Mouse (Mus musculus): Measurements from ENCODE around the gene Rad1.

Rad1 gene

DNA sequence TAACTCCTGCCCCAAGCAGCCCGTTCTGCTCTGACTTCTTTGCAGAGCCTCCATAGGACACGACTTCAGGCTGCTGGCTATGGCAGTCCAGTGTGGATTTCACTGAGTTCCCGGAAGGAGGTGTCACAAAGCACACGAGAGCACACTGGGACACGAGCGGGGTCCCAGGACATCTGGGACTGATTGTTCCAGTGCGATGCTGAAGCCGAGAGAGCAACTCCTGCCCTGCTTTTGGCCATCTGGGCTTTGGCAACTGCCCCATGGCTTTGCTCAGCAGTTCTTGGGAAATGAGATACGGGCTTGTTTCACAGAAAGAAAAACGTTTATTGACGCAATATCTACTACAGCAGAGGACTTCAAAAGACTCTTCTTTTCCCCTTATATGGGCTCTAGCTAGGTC is 20.3 kb downstream of the Rad1 start:
- in situ Hi-C loops (cut with MboI, MseI): no loop called here

DNA sequence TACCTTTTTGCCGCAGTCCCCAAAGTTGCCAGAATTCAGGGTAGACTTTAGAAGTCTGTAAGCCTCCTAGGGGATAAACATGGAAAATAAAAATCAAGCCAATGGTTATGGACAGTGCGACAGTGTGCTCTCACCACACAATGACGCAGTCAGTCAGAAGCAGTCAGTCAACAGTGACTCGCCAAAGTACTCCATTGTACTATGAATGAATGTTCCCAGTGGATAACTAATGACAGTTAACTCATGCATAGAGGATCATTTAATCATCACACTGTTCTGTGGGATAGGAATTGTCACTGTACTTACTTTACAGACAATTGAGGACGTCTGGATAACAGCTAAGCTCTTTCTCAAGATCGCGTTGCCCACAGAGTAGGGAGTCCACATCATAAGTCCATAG is 29.3 kb downstream of the Rad1 start:
- in situ Hi-C loops (cut with MboI, MseI): no loop called here

DNA sequence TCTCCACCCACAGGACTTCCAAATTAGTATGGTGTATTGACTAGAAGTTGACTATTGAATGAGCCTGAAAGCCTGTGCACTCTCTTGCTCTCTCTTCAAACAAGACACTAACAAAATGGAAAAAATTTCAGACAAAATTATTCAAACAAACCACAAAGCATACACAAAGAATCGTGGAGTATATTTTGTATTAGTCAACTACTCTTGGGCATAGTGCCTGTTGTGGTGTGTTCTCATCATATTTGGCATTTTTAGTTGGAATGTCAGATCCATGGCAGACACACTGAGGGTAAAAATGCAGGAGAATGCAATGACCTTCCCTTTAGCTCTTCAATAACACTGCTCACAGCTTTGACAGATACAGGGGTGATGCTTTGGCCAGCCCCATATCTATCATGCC is 40.1 kb downstream of the Rad1 start:
- in situ Hi-C loops (cut with MboI, MseI): loop anchor here (25.0 kb wide), 2 partner anchors 361 to 786 kb away; no protein-coding TSS in a partner anchor

DNA sequence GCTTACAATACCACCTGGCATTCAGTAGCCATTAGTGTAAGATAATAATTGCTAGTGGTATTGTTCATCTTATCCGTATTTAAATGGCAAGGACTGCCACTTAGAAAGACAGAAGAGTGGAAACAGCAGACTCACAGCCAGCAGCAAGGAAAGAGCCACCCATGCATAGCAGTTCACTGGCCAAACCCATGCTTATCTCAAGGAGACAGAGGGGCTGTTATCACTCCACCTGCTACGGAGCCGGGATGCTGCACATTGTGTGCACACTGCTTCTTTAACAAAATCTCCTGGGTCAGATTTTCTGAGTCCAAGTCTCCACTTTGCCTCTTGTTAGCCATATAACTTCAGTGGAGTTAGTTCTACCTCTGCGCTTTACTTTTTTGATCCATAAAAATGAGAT is 45.5 kb downstream of the Rad1 start:
- in situ Hi-C loops (cut with MboI, MseI): loop anchor here (25.0 kb wide), 2 partner anchors 356 to 781 kb away; no protein-coding TSS in a partner anchor

DNA sequence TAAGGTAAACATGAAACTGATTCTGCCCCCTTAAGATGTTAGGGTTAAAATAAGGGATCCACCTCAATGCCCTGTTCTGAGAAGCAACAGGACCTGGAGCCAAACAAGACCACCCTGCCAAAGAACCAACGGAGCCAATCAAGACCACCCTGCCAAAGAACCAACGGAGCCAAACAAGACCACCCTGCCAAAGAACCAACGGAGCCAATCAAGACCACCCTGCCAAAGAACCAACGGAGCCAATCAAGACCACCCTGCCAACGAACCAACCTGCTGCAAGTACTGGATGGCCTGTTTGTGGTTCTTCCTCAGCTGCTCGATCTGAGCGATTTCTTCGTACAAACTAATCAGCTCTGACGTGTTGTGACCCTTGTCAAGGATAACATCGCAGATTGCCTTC is 47.5 kb downstream of the Rad1 start:
- in situ Hi-C loops (cut with MboI, MseI): loop anchor here (25.0 kb wide), 2 partner anchors 354 to 779 kb away; no protein-coding TSS in a partner anchor

DNA sequence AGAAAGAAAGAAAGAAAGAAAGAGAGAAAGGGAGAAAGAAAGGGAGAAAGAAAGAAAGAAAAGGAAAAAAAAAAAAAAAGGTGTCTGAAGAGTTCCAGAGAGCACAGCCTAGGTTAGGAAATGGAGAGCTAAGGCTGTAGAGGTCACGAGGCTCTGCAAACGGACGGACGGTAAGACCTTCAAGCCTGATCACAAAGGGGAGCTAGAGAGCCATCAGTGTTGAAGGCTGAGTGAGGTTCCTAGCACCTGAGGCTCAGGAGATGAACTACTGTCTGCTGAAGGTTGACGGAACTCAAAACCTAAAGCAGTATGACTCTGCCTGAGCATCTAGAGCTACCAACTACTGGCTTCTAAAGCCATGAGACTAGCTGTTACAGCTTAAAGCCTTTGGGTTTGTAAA is 48.8 kb downstream of the Rad1 start:
- in situ Hi-C loops (cut with MboI, MseI): loop anchor here (25.0 kb wide), 2 partner anchors 353 to 778 kb away; no protein-coding TSS in a partner anchor

DNA sequence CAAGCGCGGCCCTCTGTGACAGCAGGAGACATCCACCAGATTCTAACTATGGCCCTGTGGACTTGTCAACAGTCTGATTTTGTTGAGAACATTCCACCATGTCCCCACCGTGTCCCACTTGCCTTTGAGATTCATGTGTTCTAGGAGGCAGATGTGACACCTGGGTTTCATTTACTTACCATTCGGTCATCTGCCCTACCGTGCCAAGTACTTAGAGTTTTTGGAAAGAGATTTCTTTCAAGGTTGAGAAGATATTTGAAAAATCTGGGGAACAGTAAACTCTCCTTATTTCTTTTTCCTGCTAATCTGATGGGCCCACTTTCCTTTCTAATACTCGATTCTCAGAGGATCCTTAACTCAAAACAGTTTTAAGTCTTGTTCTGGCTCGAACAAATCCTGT is 50.2 kb downstream of the Rad1 start:
- in situ Hi-C loops (cut with MboI, MseI): loop anchor here (25.0 kb wide), 2 partner anchors 351 to 776 kb away; no protein-coding TSS in a partner anchor

DNA sequence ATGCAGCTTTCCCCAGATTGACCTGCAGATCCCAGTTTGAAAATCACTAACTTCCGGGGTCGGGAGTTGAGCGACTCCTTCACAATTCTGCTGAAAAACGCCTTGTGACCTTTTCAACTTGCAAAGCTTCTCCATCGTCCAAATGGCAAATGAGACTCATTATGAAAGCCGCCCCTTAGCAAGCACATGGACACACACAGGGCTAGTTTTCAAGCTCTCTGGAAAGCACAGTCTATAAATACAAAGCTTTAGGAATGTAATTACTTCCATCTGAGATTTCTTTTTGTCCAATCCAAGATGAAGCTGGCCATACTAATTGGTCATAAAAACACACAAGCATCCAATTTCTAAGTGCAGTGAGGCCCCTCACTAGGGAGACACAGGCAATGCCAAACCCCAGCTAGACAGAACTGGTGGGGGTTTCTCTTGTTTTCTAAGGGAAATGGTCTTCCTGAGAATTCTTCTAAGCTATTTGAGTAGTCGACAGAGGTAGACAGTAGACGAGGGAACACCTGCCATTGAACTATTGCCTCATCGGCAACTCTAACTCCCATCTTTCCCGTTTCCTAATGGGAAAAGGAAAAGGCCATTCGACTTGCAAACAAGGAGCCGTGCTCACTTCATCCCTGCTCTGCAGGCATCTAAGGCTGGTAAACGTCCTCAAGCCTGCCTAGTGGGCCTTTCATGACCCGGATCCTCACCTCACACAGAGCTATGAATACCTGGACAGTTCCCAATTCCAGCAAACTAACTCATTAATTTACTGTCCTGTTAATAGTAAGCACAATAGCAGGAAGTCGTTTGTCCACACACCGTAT is 54.7 kb downstream of the Rad1 start:
- in situ Hi-C loops (cut with MboI, MseI): loop anchor here (25.0 kb wide), 2 partner anchors 347 to 772 kb away; no protein-coding TSS in a partner anchor

Measured in T-helper 1 cell (primary cell).